Mouse (Mus musculus): ENCODE results near the gene Ddx46. TPM values are rescaled to one million over a fixed set of nuclear protein-coding genes. Genes with fewer than 3 reads are reported as not detected.
"Not testable (repeated sequence)": the region's sequence is repeated elsewhere in the genome, so short reads cannot be mapped to it uniquely, and the experiment has no call there.

The Ddx46 gene
- total RNA-seq, 2 experiments from 2014 or later: 57.5 to 128 TPM

- no peak for ATAC-seq (replicated peaks; ENCODE audit: poor library complexity, severe bottlenecking)
Measured at GRCm38 (mm10) chr13:55636185-55636983, 1.6 kb downstream of the Ddx46 start.

DNA sequence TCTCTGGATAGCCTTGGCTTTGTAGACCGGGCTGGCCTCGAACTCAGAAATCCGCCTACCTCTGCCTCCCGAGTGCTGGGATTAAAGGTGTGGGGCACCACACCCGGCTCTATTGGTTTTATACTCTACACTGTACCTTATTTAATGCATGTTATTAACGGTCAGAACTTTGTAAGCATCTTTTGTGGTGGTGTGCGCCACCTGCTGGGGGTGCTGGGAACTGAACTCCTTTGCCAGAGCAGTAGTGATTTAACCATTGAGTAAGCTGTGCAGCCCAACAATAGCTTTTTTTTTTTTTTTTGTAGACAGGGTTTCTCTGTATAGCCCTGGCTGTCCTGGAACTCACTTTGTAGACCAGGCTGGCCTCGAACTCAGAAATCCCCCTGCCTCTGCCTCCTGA is 5.7 kb downstream of the Ddx46 start:
- ATAC-seq (replicated peaks; ENCODE audit: poor library complexity, severe bottlenecking): peak; percentile 83

DNA sequence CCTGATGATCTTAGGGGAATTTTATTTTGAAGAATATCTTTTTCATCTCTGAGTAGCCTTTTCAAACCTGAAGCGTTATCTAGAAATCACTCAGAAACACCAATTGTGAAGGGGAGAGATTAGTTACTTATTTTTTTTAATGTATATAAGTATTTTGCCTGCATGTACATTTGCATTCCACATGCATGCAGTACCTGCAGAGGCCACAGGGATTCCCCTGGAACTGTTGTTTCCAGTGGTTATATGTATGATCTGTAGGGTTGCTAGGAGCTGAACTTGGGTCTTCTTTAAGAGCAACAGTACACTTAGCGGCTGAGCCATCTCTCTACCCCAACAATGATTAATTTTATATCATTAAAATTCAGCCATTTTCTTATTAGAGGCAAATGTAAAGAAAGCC is 9.7 kb downstream of the Ddx46 start:
- peak; percentile 48; the same call in 1 of the 2 replicates for ATAC-seq (replicated peaks; ENCODE audit: poor library complexity, severe bottlenecking)

GRCm38 (mm10) chr13:55650098-55650497 is 15.3 kb downstream of the Ddx46 start:
- no peak for ATAC-seq (replicated peaks; ENCODE audit: poor library complexity, severe bottlenecking)

GRCm38 (mm10) chr13:55650980-55651379 is 16.2 kb downstream of the Ddx46 start:
- ATAC-seq (replicated peaks; ENCODE audit: poor library complexity, severe bottlenecking): no peak

DNA sequence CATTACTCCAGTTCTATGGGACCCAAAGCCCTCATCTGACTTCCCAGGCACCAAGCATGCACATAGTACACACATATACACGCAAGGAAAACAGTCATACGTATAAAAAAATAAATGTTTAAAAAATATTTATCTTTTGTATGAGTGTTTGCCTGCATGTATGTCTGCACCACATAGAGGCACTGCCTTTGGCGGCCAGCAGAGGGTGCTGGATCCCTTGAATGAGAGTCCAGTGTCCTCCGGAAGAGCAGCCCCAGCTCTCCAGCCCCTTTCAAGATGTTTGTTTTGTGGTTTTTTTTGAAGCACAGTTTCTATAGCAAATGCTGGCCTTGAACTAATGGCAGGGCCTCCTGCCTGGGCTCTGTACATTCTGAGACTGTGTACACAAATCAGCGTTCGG is 33.7 kb downstream of the Ddx46 start:
- 0 out of 2 replicates have a peak, but pooled peaks have one; percentile 35 for ATAC-seq (replicated peaks; ENCODE audit: poor library complexity, severe bottlenecking)

DNA sequence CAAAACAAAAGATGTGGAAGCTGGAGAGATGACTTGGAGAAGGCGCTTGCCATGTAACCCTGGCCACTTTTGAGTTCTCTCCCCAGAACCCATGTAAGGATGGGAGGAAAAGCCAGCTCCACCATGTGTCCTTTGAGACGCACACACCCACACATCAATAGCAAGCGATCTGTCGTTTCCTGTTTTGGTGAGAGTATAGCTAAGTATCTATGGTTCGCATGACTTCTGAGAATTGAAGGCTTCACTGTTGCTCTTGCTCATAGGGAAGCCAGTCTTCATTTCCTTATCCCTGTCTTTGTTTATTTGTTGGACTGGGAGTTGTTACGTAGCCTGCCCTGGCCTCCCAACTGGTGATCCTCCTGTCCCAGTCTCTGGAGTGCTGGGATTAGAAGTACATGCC is 37.9 kb downstream of the Ddx46 start:
- ATAC-seq (replicated peaks; ENCODE audit: poor library complexity, severe bottlenecking): no peak

DNA sequence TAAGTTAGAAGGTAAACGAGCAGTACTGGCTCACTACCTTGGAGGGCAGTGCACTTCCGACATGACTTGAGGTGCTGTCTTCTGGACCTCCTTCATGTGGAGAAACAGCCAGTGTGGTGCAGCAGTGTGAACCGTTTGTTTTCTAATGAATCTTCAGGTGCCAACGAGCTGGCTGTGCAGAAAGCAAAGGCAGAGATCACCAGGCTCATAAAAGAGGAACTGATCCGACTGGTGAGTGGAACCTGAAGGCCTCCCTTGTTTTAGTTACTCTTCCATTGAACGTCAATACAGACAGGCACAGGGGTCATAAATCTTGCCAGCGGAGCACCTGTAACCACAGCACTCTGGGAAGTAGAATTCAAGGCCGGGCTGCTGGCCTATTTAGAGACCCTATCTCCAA is 42.5 kb downstream of the Ddx46 start:
- no peak for ATAC-seq (replicated peaks; ENCODE audit: poor library complexity, severe bottlenecking)

GRCm38 (mm10) chr13:55682201-55682600 is 47.4 kb downstream of the Ddx46 start:
- no peak for ATAC-seq (replicated peaks; ENCODE audit: poor library complexity, severe bottlenecking)

DNA sequence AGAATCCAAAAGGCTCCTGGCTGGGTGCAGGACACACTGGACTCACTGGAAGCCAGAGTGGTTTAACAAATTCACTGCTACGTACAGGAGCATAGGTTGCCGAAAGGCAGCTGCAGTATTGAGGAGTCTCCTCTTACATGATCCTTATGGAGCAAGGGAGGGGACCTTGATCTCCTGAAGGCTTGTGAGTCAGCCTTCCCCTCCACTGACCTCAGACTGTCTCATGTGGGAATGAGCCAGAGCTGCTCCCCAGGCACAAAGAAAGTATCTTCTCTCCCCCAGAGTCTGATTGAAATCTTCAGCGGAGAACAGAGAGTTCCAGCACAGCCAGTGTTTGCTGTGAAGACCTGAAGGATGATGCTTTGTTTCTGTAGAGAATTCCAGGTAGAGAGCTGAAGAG is 48.8 kb downstream of the Ddx46 start:
- ATAC-seq (replicated peaks; ENCODE audit: poor library complexity, severe bottlenecking): no peak

GRCm38 (mm10) chr13:55686107-55686633 is 51.3 kb downstream of the Ddx46 start:
- no peak for ATAC-seq (replicated peaks; ENCODE audit: poor library complexity, severe bottlenecking)

DNA sequence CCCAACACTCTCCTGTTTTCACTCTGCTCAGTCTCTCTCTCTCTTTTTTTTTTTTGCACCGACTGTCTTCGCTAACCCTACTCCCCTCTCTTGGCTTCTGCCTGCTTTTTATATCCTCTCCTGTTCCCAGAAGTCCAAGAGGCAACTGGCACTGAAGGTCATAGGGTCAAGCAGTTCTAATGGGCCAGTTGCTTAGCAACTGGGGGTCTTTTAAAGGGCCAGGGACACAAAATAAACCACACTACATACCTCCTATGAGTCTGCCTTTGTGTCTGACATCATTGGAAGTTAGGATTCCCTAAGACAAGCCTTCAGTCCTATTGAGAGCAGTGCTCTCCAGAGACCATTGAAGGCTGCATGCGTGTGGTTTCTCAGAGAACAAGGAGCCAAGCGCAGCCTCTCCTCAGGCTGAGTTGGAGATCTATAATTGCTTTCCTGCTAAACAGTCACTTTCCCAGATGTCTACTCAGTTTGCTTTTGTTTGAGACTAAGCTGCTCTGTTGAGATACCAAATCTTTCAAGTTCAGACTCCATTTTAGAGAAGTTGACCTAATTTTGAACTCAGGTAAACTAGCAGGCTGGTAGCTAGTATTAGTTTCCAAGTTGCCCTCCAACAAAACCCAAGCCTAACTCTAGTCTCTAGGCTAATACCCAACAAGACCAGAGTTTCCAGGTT is 53.2 kb downstream of the Ddx46 start:
- no peak for ATAC-seq (replicated peaks; ENCODE audit: poor library complexity, severe bottlenecking)

- ATAC-seq (replicated peaks; ENCODE audit: poor library complexity, severe bottlenecking): peak; percentile 96
Measured at GRCm38 (mm10) chr13:55692535-55693242, 57.9 kb downstream of the Ddx46 start, which contains the start of gene B230219D22Rik. Gene B230219D22Rik, plus strand, starts transcription at chr13:55693124.

DNA sequence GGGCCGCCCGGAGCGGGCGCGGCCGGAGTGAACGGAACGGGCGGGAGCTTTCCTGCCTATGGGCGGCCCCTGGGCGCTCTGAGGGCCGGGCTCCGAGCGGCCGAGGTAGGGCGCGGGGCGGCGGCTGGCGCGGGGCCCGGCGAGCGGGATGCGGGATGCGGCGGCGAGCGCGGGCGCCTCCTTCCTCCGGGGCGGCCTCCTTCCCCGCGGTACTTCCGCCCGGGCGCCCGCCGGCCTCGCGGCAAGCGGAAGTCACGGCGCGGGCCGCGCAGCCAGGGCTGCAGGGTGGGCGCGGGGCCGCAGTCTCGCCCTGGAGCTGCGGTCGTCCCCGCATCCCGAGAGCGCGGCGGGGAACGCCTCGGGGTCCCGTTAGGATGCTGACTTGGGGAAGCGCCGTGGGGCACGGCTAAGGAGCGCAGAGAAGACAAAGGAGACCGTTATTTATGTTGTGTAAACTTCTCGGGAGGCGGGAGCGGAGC is 58.5 kb downstream of the Ddx46 start:
- peak; percentile 31 for ATAC-seq (replicated peaks; ENCODE audit: poor library complexity, severe bottlenecking)

DNA sequence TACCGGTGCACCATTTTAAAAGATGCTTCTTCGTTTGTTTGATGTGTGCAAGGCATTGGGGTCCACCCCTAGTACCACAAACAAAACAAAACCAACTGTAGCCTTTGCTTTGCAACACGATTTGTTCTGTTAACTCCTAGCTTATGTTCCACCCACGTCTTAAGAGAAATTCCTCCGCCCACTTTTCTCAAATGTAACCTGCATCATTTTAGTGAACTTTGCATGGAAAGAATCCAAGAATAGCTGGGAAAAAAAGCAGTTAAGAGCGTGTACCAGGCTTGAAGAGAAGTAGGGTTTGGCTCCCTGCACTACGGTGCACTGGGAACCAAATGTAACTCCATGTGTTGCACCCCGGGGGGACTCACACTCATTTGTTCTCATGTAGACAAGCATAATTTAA is 59.3 kb downstream of the Ddx46 start:
- no peak for ATAC-seq (replicated peaks; ENCODE audit: poor library complexity, severe bottlenecking)

DNA sequence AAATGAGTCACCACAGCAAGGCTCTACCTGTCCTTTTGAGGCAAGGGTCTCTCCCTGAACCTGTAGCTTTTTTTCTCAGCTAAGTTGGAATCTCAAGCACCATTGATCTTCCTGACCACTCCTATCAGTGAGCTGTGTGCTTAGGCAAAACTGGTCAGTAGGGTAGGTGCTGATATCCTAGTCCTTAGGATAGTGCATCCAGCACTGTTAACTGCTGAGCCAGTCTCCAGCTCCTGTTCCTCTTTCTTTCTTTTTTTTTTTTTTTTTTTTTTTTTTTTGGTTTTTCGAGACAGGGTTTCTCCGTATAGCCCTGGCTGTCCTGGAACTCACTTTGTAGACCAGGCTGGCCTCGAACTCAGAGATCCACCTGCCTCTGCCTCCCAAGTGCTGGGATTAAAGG is 61.2 kb downstream of the Ddx46 start:
- ATAC-seq (replicated peaks; ENCODE audit: poor library complexity, severe bottlenecking): not testable (repeated sequence)

DNA sequence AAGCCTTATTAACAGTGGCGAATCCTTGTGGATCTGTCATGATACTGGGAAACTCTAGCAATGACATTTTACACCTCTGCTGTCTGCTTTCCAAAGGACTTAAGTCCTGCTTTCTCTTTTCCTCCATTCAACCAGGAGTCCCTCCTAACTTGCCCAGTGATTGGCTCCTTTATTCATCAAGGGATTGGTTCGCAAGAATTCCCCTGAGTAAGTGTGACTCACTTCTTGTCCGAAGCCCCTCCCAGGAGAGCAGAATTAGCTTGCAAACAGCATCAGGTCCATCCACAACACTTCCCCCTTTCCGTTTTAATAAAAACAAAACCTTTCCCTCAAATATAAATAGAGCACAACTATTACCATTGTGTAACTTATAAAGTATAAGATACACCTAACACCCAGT is 69.5 kb downstream of the Ddx46 start:
- ATAC-seq (replicated peaks; ENCODE audit: poor library complexity, severe bottlenecking): no peak

DNA sequence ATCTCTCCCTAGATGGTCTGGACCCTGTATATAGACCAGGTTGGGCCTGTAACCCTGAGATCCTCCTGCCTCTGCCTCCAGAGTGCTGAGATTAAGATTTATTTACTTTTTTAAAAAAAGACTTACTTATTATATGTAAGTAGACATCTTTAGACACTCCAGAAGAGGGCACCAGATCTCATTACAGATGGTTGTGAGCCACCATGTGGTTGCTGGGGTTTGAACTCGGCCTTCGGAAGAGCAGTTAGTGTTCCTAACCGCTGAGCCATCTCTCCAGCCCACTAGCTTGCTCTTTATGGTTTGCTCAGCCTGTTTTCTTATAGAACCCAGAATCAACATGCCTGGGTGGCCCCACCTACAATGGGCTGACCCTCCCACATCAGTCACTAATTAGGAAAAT is 78.0 kb downstream of the Ddx46 start:
- ATAC-seq (replicated peaks; ENCODE audit: poor library complexity, severe bottlenecking): no peak

- peak; percentile 95 for ATAC-seq (replicated peaks; ENCODE audit: poor library complexity, severe bottlenecking)
Measured at GRCm38 (mm10) chr13:55714501-55715166, 79.8 kb downstream of the Ddx46 start, which contains the start of gene Txndc15. Gene Txndc15, plus strand, starts transcription at chr13:55714650.

DNA sequence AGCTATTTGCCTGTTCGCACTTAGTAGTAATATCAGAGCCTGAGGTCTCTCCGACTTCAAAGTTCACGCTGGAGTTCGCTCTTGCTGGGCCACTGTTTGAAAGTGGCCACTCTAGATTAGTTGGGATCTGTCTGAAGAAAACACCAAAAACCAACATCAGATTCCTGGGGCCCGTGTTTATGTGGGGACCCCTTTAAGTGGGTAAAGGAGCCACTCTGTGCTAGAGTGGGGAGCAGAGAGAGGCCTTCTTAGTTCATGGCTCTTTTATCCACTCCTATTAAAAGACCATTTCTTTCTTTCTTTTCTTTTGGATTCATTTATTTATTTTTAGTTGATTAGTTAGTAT is 80.3 kb downstream of the Ddx46 start:
- no peak for ATAC-seq (replicated peaks; ENCODE audit: poor library complexity, severe bottlenecking)

Measured in granulocyte monocyte progenitor cell, adult 5-6 weeks (primary cell).